Mouse (Mus musculus) heart, postnatal 0 days (tissue): Measurements from ENCODE around the gene Shc3. TPM values are rescaled to one million over a fixed set of nuclear protein-coding genes. Genes with fewer than 3 reads are reported as not detected.

Experiments
- ATAC-seq: fragments of 200-750 bp; cut with Nextera tagmentation; 2 replicates; pipeline ENCODE4 v1.8.0; 2017; ENCODE audit warnings: low read depth, moderate number of reproducible peaks, moderate library complexity; ENCODE audit not compliant: insufficient read depth
- DNase-seq: peaks from one replicate; pipeline ENCODE4 v3.0.0-alpha.2; 2016; ENCODE audit warnings: low spot score
- H3K27ac ChIP-seq: fragments of 300-500 bp; sonication (generic); 2 replicates; pipeline ENCODE4 v1.5.1; 2014; ENCODE audit warnings: low read depth, mild to moderate bottlenecking
- H3K27me3 ChIP-seq: fragments of 300-500 bp; sonication (generic); 2 replicates; pipeline ENCODE4 v1.6.1; 2014; ENCODE audit warnings: low read length, mixed read lengths; ENCODE audit not compliant: control insufficient read depth, insufficient read depth
- H3K36me3 ChIP-seq: fragments of 300-500 bp; sonication (generic); replicated peaks from 2 replicates; pipeline ENCODE4 v1.6.1; 2014; ENCODE audit warnings: low read length, mixed read lengths; ENCODE audit not compliant: control insufficient read depth, insufficient read depth
- H3K4me1 ChIP-seq: fragments of 300-500 bp; sonication (generic); 2 replicates; pipeline ENCODE4 v1.6.1; 2014; ENCODE audit warnings: antibody characterized with exemption; ENCODE audit not compliant: control insufficient read depth, insufficient read depth
- H3K4me2 ChIP-seq: fragments of 300-500 bp; sonication (generic); 2 replicates; pipeline ENCODE4 v1.6.1; 2014; ENCODE audit warnings: low read depth, mild to moderate bottlenecking, low read length, moderate library complexity
- H3K4me3 ChIP-seq: fragments of 300-500 bp; sonication (generic); 2 replicates; pipeline ENCODE4 v1.5.1; 2014; ENCODE audit warnings: low read depth, low read length
- H3K9ac ChIP-seq: fragments of 300-500 bp; sonication (generic); replicated peaks from 2 replicates; pipeline ENCODE4 v1.6.1; 2014; ENCODE audit warnings: low read depth, low read length, mixed read lengths
- H3K9me3 ChIP-seq: fragments of 300-500 bp; sonication (generic); replicated peaks from 2 replicates; pipeline ENCODE4 v1.6.1; 2016; ENCODE audit warnings: low read length; ENCODE audit not compliant: control insufficient read depth
- CTCF ChIP-seq: IDR thresholded peaks from 2 replicates; pipeline ENCODE4 v1.5.1; 2016; ENCODE audit warnings: antibody characterized with exemption, control low read depth, low read depth
- EP300 ChIP-seq: IDR thresholded peaks from 2 replicates; pipeline ENCODE4 v1.6.1; 2016; ENCODE audit warnings: antibody characterized with exemption, low read depth
- WGBS: fragments of 180-500 bp; shearing (Covaris S2); extraction: QIAGEN DNeasy Blood & Tissue Kit; methylation state at CpG from one replicate; pipeline ENCODE4 v1.1.7; 2014; 5-methylcytosine and 5-hydroxymethylcytosine counted together
- polyA plus RNA-seq: library from polyadenylated mRNA; unstranded; fragments of >200 nt; fragmentation: Nextera tagmentation; extraction: Ambion mirVana; gene quantifications from 2 replicates; pipeline ENCODE4 v1.2.1, GENCODE M21; 2015
- total RNA-seq: library from RNA; depleted of rRNA; stranded (reverse); fragments of >200 nt; gene quantifications from 2 replicates; pipeline ENCODE4 v1.2.3, GENCODE M21; 2014; ENCODE audit warnings: low replicate concordance

Gene Shc3
- total and polyA plus RNA-seq, 2 experiments from 2014 or later, result 0.12 to 2.1 TPM

DNA sequence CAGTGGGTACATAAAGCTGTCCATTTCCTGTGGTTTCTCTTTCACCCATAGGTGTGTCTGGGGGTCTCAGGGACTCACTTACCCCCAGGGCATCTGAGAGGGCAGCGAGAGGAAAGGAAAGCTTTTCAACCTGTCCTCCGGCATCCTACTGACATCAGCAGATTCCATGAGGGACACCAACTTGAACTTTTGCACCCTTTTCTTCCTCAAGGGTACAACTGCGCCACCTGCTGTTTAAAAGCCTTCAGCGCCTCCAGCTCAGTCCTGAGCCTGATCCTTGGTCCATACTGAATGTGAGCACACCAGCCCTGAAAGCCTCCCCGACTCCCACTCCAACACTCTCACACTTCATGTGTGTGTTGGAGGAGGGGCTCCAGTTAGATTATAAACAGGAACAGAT is 144.6 kb downstream of the Shc3 start:
- Histone ChIP-seq H3K9me3 (no peaks in the 10 kb centered on the region), H3K4me2 (no peak overlapping the region), H3K27ac (no peak overlapping the region), H3K4me1 (no peaks in the 10 kb centered on the region), H3K27me3 (no peaks in the 10 kb centered on the region), H3K4me3 (no peak overlapping the region), H3K36me3 (0 out of 2 replicates have a peak, but pooled peaks cover 5% of the 10 kb centered on the region), H3K9ac (no peak overlapping the region)
- 11% methylated on average over 5 of the region's 5 CpGs for WGBS
- ATAC-seq (peak; percentile 34; the same call in 1 of the 2 replicates), DNase-seq (peak; percentile 80)
- TF ChIP-seq CTCF (peak; percentile 82), EP300 (no peak)

DNA sequence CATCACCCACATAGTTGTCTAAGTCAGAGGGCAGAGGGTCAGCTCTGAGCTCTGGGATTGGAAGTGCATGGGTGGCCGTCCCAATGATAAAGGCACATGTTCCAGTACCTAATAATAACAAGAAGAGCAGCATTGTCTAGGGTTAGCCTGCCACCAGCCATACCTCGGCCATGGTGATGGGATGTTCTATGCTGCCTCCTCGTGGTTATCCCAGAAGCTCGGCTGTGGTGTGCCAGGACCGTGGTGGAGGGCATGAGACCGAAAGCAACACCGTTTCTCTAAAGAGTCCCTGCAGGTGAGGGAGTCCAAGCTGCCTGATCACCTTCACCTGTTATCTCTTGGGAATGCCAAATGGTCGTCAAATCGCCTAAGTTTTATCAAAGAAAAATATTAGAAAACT is 145.6 kb downstream of the Shc3 start:
- H3K4me2 ChIP-seq, result no peak overlapping the region
- ATAC-seq (no peak), DNase-seq (no peak)
- 56% methylated on average over 9 of the region's 9 CpGs for WGBS
- no peaks in the 10 kb centered on the region for H3K9me3 ChIP-seq
- H3K4me1 ChIP-seq, result no peaks in the 10 kb centered on the region
- H3K27me3 ChIP-seq, result no peaks in the 10 kb centered on the region
- H3K36me3 ChIP-seq, result 0 out of 2 replicates have a peak, but pooled peaks cover 9% of the 10 kb centered on the region
- no peak overlapping the region for H3K4me3 ChIP-seq
- TF ChIP-seq EP300 (no peak), CTCF (no peak)
- no peak overlapping the region for H3K9ac ChIP-seq
- H3K27ac ChIP-seq, result no peak overlapping the region

DNA sequence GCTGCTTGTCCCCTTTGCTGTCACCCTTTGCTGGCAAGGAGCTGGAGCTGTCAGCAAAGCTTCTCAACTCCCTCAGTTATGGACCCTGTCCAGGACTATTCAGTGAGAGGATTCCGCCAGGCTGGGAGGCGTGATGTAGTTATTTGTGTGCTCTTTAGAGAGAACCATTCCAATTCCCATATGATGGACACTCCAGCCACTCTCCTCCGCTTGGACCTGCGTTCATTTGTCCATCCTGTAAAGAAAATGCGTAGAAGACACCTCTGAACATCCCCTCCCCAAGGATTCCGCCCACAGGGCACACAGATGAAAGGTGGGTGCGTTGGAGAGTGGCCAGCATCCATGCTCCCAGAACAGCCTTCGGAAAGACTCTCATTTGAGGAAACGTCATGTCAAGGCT is 148.4 kb downstream of the Shc3 start:
- Histone ChIP-seq H3K36me3 (0 out of 2 replicates have a peak, but pooled peaks cover 14% of the 10 kb centered on the region), H3K9ac (no peak overlapping the region), H3K9me3 (no peaks in the 10 kb centered on the region), H3K27ac (no peak overlapping the region), H3K27me3 (no peaks in the 10 kb centered on the region), H3K4me1 (no peaks in the 10 kb centered on the region), H3K4me2 (no peak overlapping the region), H3K4me3 (no peak overlapping the region)
- WGBS, result 74% methylated on average over 9 of the region's 9 CpGs
- no peak for ATAC-seq
- DNase-seq, result no peak
- TF ChIP-seq CTCF (no peak), EP300 (no peak)

DNA sequence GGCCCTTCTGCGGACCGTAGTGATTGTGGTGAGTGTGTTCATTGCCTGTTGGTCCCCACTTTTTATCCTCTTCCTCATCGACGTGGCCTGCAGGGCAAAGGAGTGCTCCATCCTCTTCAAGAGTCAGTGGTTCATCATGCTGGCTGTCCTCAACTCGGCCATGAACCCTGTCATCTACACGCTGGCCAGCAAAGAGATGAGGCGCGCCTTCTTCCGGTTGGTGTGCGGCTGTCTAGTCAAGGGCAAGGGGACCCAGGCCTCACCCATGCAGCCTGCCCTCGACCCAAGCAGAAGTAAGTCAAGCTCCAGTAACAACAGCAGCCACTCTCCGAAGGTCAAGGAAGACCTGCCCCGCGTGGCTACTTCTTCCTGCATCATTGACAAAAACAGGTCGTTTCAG is 149.7 kb downstream of the Shc3 start:
- DNase-seq (no peak), ATAC-seq (no peak)
- Histone ChIP-seq H3K4me1 (no peaks in the 10 kb centered on the region), H3K27me3 (no peaks in the 10 kb centered on the region), H3K9me3 (no peaks in the 10 kb centered on the region), H3K9ac (no peak overlapping the region), H3K4me3 (no peak overlapping the region), H3K27ac (no peak overlapping the region), H3K4me2 (no peak overlapping the region), H3K36me3 (0 out of 2 replicates have a peak, but pooled peaks cover 14% of the 10 kb centered on the region)
- WGBS, result 86% methylated on average over 15 of the region's 15 CpGs
- TF ChIP-seq CTCF (no peak), EP300 (no peak)

DNA sequence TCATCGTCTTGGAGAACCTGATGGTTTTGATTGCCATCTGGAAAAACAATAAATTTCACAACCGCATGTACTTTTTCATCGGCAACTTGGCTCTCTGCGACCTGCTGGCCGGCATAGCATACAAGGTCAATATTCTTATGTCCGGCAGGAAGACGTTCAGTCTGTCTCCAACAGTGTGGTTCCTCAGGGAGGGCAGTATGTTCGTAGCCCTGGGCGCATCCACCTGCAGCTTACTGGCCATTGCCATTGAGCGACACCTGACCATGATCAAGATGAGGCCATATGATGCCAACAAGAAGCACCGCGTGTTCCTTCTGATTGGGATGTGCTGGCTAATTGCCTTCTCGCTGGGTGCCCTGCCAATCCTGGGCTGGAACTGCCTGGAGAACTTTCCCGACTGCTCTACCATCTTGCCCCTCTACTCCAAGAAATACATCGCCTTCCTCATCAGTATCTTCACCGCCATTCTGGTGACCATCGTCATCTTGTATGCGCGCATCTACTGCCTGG is 150.2 kb downstream of the Shc3 start:
- Histone ChIP-seq H3K36me3 (0 out of 2 replicates have a peak, but pooled peaks cover 14% of the 10 kb centered on the region), H3K27me3 (no peaks in the 10 kb centered on the region), H3K4me1 (no peaks in the 10 kb centered on the region), H3K27ac (no peak overlapping the region), H3K9ac (no peak overlapping the region), H3K4me2 (peak overlapping the region; percentile 34), H3K9me3 (no peaks in the 10 kb centered on the region), H3K4me3 (no peak overlapping the region)
- ATAC-seq (no peak), DNase-seq (no peak)
- WGBS, result 71% methylated on average over 19 of the region's 19 CpGs
- TF ChIP-seq EP300 (no peak), CTCF (no peak)

DNA sequence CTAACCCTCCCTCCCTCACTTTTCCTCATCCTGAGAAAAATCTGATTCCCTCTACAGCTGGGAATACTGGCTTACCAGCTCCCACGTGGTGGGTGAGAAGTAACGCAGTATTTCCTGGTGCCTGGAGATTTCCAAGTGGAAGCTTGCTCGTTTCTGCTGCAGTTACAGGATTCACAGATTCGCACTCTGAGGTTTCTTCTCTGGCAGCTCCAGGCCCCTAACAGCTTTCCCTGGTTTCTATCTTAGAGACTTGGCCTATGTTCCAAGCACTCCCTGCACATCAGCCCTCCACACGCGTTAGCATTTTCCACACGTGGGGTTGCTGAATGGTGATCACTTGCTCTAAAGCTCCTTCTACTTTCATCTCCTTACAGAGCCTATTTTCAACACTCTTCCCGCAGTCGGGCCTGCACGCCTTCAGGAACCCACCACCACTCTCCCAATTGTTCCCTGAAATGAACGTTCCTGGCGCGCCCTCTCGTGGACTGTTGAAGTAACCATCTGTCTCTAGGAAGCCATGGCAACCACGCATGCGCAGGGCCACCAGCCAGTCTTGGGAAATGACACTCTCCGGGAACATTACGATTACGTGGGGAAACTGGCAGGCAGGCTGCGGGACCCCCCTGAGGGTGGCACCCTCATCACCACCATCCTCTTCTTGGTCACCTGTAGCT is 150.8 kb downstream of the Shc3 start:
- peak overlapping the region; percentile 12; the same call in 1 of the 2 replicates for H3K27ac ChIP-seq
- ATAC-seq, result peak; percentile 77
- peak; percentile 89 for DNase-seq
- 0 out of 2 replicates have a peak, but pooled peaks cover 14% of the 10 kb centered on the region for H3K36me3 ChIP-seq
- no peaks in the 10 kb centered on the region for H3K9me3 ChIP-seq
- no peaks in the 10 kb centered on the region for H3K27me3 ChIP-seq
- peak overlapping the region; percentile 34 for H3K4me2 ChIP-seq
- no peak overlapping the region for H3K9ac ChIP-seq
- peak; percentile 97 for TF ChIP-seq CTCF
- TF ChIP-seq EP300, result no peak
- 4% methylated on average over 20 of the region's 20 CpGs for WGBS
- no peak overlapping the region for H3K4me3 ChIP-seq
- H3K4me1 ChIP-seq, result no peaks in the 10 kb centered on the region
